Mouse (Mus musculus) right cerebral cortex, adult 18-20 months (tissue): Measurements from ENCODE around the gene Map3k5.

ENCODE experiments used
- DNase-seq: peaks from one replicate; pipeline ENCODE4 v3.0.0; 2022; ENCODE audit warnings: mixed read lengths

Map3k5 gene

DNA sequence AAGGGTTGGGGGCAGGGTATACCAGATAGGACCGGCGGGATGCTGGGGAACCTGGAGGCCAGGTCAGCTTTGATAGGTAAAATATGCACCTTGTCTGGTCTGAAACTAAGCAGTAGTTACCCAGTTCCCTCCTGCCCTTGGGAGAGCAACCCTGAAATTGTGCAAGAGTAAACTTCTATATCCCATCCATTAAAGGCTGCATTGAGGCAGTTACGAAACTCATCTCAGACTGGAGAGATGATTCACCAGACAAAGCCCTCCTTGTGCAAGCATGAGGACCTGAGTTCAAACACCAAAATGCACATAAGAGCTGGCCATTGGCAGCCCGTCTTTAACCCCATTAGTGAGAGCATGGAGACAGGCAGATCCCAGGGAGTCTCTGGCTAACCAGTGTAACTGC lies 233.2 kb downstream of the Map3k5 start:
- no peak for DNase-seq

DNA sequence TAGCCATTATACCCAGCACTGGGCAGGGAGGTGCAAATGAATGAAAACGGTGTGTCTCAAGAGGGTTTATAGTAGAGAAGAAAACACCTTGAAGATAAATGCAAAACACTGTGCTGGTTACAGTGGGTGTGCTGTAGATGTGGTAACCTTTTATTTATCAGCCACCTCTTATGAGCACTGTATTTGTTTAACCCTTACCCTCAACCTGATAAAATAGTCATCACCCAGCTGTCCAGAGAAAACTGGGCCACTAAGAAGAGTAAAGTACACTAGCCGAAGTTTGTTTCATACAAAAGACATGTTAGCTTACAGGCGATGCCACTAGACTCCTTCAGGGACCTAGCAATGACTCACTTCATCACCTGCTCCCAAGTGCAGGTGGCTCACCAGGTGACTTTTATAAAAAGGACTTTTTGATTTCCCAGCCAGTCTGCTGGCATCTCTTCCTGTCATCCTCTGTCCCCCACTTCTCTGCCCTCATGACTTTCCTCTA lies 235.0 kb downstream of the Map3k5 start:
- DNase-seq, result no peak

DNA sequence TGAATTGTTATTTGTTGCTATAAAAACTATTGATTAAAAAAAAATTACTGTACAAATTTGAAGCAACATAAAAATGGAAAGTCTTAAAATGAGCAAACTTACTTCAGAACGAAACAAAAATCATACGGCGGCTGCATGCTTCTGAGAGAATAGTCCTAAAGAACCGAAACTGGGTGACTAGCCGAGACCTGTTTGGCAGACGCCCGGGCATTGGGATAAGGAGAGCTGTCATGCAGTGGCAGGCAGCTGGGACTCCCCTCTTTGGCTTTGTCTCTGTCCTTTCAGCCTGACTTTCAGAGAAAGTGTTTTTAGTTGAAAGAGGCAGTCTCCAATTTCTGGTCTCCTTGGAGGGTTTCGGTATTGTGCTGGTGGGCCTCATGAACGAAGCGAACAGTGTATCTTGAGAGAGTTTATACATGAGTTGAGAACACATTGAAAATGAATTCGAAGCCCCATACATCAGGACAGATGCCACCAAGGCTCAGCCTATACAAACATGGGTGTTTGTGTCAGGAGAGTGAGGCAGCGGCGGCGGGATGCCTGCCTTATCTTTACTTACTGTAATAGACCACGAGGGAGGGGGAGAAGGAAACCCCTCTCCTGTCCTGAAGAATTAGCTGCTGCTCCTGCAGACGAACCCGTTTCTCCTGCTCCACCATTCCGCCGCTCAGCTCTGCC lies 235.8 kb downstream of the Map3k5 start:
- no peak for DNase-seq

DNA sequence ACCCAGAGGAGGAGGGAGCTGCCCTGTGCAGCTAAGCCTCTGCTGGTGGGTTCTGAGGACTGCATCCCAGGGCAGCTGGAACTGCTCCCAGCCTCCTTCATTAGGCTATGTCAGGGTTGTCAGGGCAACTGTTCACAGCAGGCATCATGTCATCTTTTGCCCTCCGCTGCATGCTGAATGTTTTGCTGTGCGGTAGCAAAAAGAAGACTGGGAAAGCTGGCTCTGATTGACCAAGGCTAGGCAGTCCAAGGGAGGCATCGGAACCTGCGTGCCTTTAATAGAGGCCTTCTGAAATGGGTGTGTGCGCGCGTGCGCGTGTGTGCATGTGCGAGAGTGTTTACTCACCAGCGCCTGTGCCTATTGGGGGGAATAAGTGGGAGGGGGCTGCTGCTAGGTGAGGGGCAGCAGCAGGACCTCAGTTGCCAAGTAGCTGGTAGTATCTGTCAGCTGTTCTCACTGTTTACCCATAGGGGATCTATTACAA lies 236.4 kb downstream of the Map3k5 start:
- DNase-seq, result peak; percentile 90

DNA sequence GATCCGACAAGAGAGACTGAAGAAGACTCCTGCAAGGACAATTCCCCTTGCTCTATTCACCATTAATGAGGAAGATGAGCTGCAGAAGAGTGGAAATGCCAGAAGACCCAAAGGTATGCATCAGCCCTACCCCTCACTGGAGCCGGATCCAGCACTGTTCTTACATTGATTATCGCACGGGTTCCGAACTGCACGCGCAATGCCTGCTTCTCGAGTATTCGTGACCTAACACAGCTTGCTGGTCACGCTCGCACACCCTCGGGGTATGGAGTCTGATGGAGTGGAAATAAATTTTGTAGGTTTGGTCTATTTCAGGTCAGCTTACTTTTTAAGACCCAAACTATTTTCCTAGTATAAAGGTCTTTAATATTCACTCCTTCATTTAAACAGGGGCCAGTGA lies 236.9 kb downstream of the Map3k5 start:
- no peak for DNase-seq

DNA sequence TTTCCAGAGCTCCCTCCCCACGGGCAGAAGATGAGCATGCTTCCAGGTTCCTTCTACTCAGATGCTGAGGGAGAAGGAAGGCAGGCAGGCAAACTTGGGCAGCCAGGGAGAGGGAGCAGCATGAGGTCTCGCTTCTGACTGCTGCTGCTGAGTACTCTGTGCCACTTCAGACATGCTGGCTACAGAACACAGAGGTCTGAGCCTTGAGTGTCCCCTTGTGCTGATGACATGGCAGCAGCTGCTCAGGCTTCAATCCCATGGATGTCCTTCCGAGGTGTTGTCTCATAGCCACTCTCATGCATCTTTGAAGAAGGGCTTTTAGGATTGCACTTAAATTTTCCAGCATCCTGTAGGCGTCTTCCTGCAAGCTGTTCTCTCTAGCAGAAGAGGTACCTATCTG lies 237.5 kb downstream of the Map3k5 start:
- no peak for DNase-seq

DNA sequence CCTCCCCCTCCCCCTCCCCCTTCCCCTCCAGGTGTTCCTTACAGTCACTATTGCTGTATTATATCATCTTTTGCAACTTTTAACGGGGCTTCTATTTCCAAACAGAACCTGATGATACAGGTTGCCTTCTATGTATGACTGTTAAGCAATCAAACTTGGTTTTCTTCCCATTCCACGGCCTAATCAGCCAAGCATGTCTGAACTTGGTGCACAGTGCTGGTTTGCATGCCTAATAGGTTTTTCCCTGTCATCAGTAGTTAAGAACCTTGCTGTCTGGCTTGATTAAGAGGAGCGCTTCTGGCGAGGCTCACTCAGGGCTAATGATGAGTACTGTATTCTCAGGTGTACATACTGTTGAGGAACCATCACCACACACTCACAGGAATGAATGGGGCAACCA lies 239.5 kb downstream of the Map3k5 start:
- DNase-seq, result no peak

DNA sequence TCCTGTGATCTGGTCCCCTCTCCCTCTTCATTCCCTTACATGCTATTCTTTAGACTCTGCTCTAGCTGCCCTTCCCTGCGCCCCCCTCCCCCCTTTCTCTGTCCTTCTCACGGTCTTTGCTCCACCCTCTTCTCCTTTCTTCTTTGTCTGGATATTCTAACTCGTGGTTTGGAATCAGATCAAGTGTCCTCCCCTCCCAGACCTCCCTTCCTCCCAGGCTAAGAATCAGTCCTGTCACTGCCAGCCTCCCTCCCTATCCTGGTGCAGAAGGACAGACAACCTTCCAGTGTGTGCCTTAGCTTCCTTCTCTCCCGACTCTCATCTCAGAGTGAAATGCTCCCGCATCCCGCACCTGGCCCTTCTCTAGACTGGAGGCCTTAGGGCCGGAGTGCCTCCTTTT lies 241.8 kb downstream of the Map3k5 start:
- DNase-seq, result no peak

DNA sequence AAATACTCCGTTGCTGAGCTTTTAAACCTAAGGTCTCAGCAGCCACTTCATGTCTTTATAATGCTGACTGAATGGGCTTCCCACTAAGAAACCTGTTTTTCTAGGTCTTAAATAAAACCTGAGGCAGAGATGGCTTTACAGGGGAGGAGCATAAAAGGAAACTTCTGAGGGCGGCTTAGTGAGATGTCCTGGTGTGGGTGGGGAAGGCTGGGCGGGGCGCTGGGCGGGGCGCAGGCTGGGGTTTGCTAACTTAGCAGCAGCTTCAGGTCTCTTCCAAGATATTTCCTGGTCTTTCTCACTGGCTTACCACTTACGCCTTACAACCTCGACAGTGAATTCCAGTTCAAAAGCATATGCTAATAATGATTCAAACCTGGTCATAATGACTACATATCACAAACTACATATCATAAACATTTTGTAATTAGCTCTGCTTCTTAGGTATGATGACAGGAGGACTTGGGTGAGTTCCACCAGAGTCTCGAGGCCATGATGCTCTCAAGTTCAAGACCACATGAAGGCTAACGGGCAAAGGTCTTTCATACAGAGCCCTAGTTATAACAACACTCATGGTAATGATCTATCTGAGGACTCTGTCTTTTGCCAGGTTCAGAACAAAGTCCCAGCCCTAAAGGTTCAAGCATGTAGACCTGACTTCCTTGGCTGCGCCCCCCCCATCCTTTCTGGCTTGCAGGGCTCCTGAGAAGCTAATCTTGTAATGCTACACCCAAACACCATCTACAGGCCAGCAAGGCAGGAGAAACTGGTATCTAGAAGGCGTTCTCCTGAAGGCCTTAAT lies 244.7 kb downstream of the Map3k5 start:
- no peak for DNase-seq

DNA sequence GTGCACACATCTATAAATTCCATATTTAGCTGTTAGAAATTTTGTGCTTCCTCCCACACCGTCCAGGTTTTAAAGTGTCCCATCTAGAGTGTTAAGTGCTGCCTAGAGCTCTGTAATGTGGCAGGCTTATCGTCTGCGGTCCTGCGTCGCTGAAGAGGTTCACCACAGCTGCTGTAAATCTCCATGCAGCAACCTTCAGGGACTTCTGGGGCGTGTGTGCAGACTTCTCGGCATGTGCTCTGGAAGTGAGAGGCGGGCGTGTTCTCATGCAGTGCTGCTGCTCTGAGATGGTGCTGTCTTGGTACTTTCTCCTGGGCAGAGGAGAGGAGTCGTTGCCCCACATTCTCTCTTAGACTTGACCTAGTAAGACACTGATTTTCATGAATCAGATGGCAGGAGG lies 246.9 kb downstream of the Map3k5 start:
- peak; percentile 57 for DNase-seq

DNA sequence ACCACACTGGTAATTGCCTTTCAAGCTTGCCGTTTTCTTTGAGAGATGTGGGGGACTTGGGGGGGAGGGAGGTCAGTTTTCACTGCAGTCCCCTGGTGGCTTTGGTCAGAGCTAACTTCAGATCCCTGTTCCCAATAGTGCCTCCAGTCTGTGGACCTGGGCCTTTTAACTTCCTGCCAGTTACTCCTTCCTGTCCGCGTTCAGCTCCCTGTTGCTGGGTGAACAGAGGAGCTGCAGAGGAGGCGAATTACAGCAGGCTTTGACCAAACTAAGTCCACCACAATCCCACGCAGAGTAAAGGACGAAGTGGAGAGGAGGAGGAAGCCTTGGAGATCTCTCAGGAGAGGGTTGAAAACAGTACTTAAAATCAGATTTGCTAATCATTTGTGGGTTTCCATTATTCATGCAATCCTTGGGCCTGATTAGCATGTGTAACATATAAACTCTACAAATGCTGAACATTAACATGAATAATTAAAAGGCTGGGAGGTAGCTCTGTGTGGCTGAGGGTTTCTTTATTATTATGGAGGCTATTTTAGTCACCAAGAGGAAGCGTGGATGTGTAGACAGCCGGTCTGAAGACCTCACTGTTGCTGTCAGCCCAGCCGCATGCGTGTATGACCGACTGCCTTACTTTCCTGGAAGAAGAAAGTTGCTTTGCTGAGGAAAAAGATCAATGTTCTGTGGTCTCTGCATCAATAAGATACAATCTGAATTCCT lies 247.6 kb downstream of the Map3k5 start:
- no peak for DNase-seq

DNA sequence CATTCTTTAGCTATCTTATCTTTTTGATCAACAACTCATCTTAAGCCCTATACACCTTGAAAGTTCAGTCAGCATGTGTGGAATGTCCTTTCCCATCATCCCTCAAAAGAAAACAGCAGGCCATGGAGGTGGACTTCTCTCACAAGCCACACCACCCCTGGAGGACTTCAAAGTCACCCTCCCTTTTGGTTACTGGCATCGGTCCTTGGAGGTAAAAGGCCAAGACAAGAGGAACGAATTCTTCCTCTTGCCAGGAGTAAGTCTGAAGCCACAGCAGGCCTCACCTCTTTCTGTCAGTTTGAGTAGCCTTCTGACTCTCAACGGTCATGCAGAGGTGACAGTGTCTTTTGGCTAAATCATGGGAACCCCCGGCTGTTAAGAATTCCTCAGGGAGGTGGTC lies 250.1 kb downstream of the Map3k5 start:
- no peak for DNase-seq

DNA sequence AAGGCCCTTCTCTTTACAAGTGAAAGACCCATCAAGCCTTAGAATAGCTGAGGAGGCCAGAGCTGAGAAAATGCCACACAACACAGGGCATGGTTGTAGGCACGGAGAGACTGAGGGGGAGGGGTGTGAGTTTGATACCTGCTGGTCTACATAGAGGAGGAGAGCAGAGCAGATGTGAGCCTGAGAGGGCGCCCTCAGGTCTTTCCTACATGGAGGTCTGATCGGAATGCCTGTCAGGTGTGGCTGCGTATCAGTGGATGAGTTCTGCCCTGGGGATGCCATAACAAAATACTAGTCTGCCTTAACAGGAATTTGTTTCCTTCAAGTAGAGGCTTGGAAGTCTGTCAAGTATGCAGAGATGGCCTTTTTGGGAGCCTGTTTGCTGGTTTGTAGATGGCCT lies 251.0 kb downstream of the Map3k5 start:
- DNase-seq, result no peak

DNA sequence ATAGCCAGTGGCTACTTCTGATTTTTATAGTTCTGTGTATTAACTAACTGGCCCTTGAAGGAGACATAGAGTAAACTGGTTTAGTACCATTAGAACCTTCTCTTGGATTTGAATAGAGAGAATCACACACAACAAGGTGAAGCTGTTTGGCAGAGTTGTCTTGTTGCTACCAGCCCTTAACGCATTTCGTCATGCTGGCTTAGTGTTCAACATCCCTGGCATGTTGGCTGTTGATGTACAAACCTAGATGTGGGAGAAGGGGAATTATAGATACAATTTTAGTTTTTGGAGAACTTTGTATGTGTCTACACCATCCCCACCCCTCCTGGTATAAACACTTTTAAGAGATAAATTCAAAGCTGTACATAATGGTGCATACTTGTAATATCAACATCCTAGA lies 251.5 kb downstream of the Map3k5 start:
- no peak for DNase-seq

DNA sequence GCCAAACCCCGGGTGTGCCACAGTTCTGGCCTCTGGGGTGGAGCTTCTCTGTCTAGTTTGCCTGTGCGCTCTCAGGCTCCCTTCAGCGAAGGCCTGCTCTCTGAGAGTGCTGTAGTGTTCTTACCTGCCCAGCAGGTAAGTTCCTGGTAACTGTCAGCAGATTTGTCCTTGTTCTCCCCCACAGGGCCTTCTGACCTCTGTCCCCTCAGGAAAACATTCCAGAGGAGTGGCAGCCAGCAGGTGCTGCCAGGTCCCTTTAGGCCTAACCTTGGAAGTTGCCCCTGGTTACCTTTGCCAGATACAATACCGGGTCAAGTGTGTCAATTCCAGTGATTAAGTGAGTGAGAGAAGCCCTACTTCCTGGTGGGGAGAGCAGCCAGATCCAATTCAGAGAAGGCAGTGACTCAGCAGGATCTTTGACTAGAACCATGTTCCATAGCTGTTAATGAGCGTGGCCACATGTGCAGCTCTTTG lies 252.6 kb downstream of the Map3k5 start:
- no peak for DNase-seq

DNA sequence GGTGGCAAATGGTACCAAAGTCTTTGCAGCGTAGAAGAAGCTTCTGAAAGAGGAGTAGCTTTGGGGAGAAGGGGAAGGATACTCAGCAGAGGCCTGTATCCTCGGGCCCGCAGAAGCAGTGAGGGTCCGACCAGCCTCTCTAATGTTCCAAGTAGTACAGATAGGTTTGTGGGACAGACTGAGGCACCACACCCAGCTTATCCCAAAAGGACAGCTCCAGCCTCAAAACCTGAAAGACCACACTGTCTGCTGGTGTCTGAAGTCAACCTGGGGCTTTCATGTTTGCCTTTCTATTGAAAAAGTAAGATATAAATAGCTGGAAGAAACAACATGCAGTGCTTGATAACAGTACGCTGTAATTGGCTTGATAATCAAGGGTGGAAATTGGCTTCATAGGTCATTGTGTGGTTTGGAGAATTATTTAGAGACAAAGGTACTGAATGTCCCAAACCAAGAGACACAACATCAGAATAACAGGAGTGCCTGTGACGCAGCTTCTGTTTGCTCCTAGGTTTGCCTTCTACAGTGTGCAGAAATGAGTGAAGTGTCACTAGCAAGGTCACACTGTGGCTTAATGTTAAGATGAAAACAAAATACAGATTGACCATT lies 256.0 kb downstream of the Map3k5 start:
- DNase-seq, result no peak
